Mouse (Mus musculus) adrenal gland, postnatal 25 days (tissue): Measurements from ENCODE around the gene Hoxa3. TPM values are rescaled to one million over a fixed set of nuclear protein-coding genes. Genes with fewer than 3 reads are reported as not detected.

Experiments
- DNase-seq: peaks from one replicate; pipeline ENCODE4 v3.0.0; 2021; ENCODE audit warnings: mixed read lengths
- total RNA-seq: library from RNA; stranded (reverse); gene quantifications from 2 replicates; pipeline ENCODE4 v1.2.3, GENCODE M21; 2021

Gene Hoxa3
- total RNA-seq, 1 experiment from 2014 or later, result 6.3 TPM

GRCm38 (mm10) chr6:52219234-52219942, 6.3 kb upstream of the Hoxa3 start:
- no peak for DNase-seq

- DNase-seq, result no peak
These were observed 5.6 kb upstream of the Hoxa3 start for GRCm38 (mm10) chr6:52218643-52219215.

- no peak for DNase-seq
These were observed 4.9 kb upstream of the Hoxa3 start for GRCm38 (mm10) chr6:52217895-52218642.

GRCm38 (mm10) chr6:52217459-52217768, 4.3 kb upstream of the Hoxa3 start:
- DNase-seq, result peak; percentile 87

- DNase-seq, result peak; percentile 48
These were observed 3.7 kb upstream of the Hoxa3 start for GRCm38 (mm10) chr6:52216691-52217458.

- DNase-seq, result peak; percentile 32
These were observed 2.8 kb upstream of the Hoxa3 start for GRCm38 (mm10) chr6:52215771-52216535.

GRCm38 (mm10) chr6:52215070-52215469, 1.9 kb upstream of the Hoxa3 start:
- no peak for DNase-seq

GRCm38 (mm10) chr6:52214271-52214670, 1.1 kb upstream of the Hoxa3 start:
- DNase-seq, result no peak

- DNase-seq, result peak; percentile 59
These were observed 499 bp downstream of the Hoxa3 start for GRCm38 (mm10) chr6:52212556-52213118.

GRCm38 (mm10) chr6:52211961-52212360, 1.2 kb downstream of the Hoxa3 start:
- DNase-seq, result peak; percentile 27

- DNase-seq, result peak; percentile 85
These were observed 1.8 kb downstream of the Hoxa3 start for GRCm38 (mm10) chr6:52211170-52211935.

- peak; percentile 14 for DNase-seq
These were observed 3.5 kb downstream of the Hoxa3 start for GRCm38 (mm10) chr6:52209685-52210046.

GRCm38 (mm10) chr6:52208868-52209684, 4.1 kb downstream of the Hoxa3 start:
- DNase-seq, result no peak

GRCm38 (mm10) chr6:52208072-52208867, 4.9 kb downstream of the Hoxa3 start, which contains the start of gene Hoxa6:
Gene Hoxa6 (minus strand): TSS chr6:52208722.
- DNase-seq, result peak; percentile 81

GRCm38 (mm10) chr6:52207684-52207976, 5.5 kb downstream of the Hoxa3 start:
- DNase-seq, result no peak

GRCm38 (mm10) chr6:52206882-52207683, 6.1 kb downstream of the Hoxa3 start:
- no peak for DNase-seq

GRCm38 (mm10) chr6:52205638-52206621, 7.2 kb downstream of the Hoxa3 start:
- peak; percentile 21 for DNase-seq
